Mouse (Mus musculus) stomach, adult 2 months (tissue): ENCODE results near the gene Postn. TPM values are rescaled to one million over a fixed set of nuclear protein-coding genes. Genes with fewer than 3 reads are reported as not detected.

Experiments used
- polyA plus RNA-seq: library from polyadenylated mRNA; depleted of rRNA; stranded (reverse); fragments of >200 nt; gene quantifications from 2 replicates; pipeline ENCODE4 v1.2.3, GENCODE M21; 2012; rRNA removed

Postn gene
- polyA plus RNA-seq, result 6.2 and 12.4 TPM in 2 replicates

GRCm38 (mm10) chr3:54360897-54361296, at the start of gene Postn:
TSS of gene Postn (plus strand) at chr3:54361109.

Other genes starting within 250 kb of the Postn start
- gene Trpc4, start 205.1 kb upstream of the Postn start, polyA plus RNA-seq, result 0.11 and 0.12 TPM in 2 replicates